Mouse (Mus musculus) G1E (cell line): ENCODE results near the gene Surf4. TPM values are rescaled to one million over a fixed set of nuclear protein-coding genes. Genes with fewer than 3 reads are reported as not detected.

Source experiments
- ATAC-seq: 2 replicates; pipeline ENCODE4 v1.8.0; 2016; ENCODE audit warnings: mild to moderate bottlenecking; ENCODE audit not compliant: insufficient number of reproducible peaks, poor library complexity, low FRiP score, severe bottlenecking; ENCODE audit errors: extremely low read depth
- DNase-seq: peaks from one replicate; pipeline ENCODE4 v3.0.0; 2012; ENCODE audit warnings: low spot score
- H3K27me3 ChIP-seq: 2 replicates; pipeline ENCODE4 v1.6.1; 2012; ENCODE audit warnings: mild to moderate bottlenecking, low read length, inconsistent platforms; ENCODE audit not compliant: insufficient read depth
- H3K36me3 ChIP-seq: replicated peaks from 2 replicates; pipeline ENCODE3; 2012; ENCODE audit warnings: mild to moderate bottlenecking, inconsistent platforms
- H3K4me1 ChIP-seq: 2 replicates; pipeline ENCODE4 v1.6.1; 2012; ENCODE audit warnings: low read depth, low read length, inconsistent platforms, mixed read lengths; ENCODE audit not compliant: insufficient read depth
- H3K4me3 ChIP-seq: 2 replicates; pipeline ENCODE4 v1.5.1; 2012; ENCODE audit warnings: low read depth, mild to moderate bottlenecking, inconsistent platforms, low read length, moderate library complexity, mixed read lengths
- H3K9me3 ChIP-seq: replicated peaks from 2 replicates; pipeline ENCODE4 v1.6.1; 2012; ENCODE audit warnings: inconsistent platforms
- CTCF ChIP-seq: IDR thresholded peaks from 2 replicates; pipeline ENCODE4 v1.5.1; 2012; ENCODE audit warnings: low read depth, low read length, inconsistent platforms, mixed read lengths
- GATA1 ChIP-seq: IDR thresholded peaks from 2 replicates; pipeline ENCODE4 v1.6.1; 2012; ENCODE audit warnings: borderline replicate concordance, low read length, inconsistent platforms, mixed read lengths
- GATA2 ChIP-seq: IDR thresholded peaks from 2 replicates; pipeline ENCODE4 v1.6.1; 2012; ENCODE audit warnings: low read depth, low read length, inconsistent platforms, borderline replicate concordance
- POLR2AphosphoS5 ChIP-seq: IDR thresholded peaks from 2 replicates; pipeline ENCODE4 v1.6.1; 2012; ENCODE audit warnings: low read depth, low read length, inconsistent platforms; ENCODE audit not compliant: insufficient replicate concordance
- TAL1 ChIP-seq: conservative IDR thresholded peaks from 2 replicates; pipeline ENCODE4 v1.6.1; 2012; ENCODE audit warnings: low read depth, low read length, inconsistent platforms, mixed read lengths
- polyA plus RNA-seq: library from polyadenylated mRNA; stranded (reverse); fragments of >175 nt; gene quantifications from 2 replicates; pipeline ENCODE4 v1.2.3, GENCODE M21; 2012
- total RNA-seq, 2 experiments: library from RNA; stranded (forward) in 1 of 2; stranded (reverse) in 1 of 2; fragments of 200-1000 nt in 1 of 2; fragments of >200 nt in 1 of 2; fragmentation: Nextera tagmentation in 1 of 2; gene quantifications; 2 replicates each; pipeline ENCODE4 v1.2.3; 2014 to 2017

Surf4 gene
- total and polyA plus RNA-seq, 3 experiments, result 72.9 to 88.0 (median 80.7) TPM

- TF ChIP-seq GATA1 (no peak), TAL1 (no peak), CTCF (no peak), POLR2AphosphoS5 (no peak), GATA2 (no peak)
- ATAC-seq (no peak), DNase-seq (no peak)
- Histone ChIP-seq H3K27me3 (peaks cover 6% of the 10 kb centered on the region; the same call in 1 of the 2 replicates), H3K36me3 (no peaks in the 10 kb centered on the region), H3K4me1 (no peaks in the 10 kb centered on the region), H3K4me3 (no peak overlapping the region), H3K9me3 (peaks cover 4% of the 10 kb centered on the region; the same call in 1 of the 2 replicates)
Measured at GRCm38 (mm10) chr2:26878571-26878970, 55.2 kb downstream of the Surf4 start.

- ATAC-seq, result no peak
- Histone ChIP-seq H3K36me3 (no peaks in the 10 kb centered on the region), H3K4me1 (no peaks in the 10 kb centered on the region), H3K4me3 (no peak overlapping the region), H3K27me3 (peaks cover 29% of the 10 kb centered on the region), H3K9me3 (no peaks in the 10 kb centered on the region)
- no peak for DNase-seq
- TF ChIP-seq TAL1 (no peak), GATA2 (no peak), GATA1 (no peak)
Measured at GRCm38 (mm10) chr2:26870666-26871065, 63.1 kb downstream of the Surf4 start.

Other genes starting within 250 kb of the Surf4 start
- gene Abo, start 68.9 kb downstream of the Surf4 start, total RNA-seq (2014; fragmentation: Nextera tagmentation), result not detected in 2 replicates
- 0.05 TPM in 1 of 2 replicates, not detected in the other for gene Abo, start 68.9 kb downstream of the Surf4 start, total RNA-seq (2017)
- gene Abo, start 68.9 kb downstream of the Surf4 start, polyA plus RNA-seq, result not detected in 2 replicates
- gene Surf6, start 31.0 kb downstream of the Surf4 start, total RNA-seq (2014; fragmentation: Nextera tagmentation), result 20.7 and 37.9 TPM in 2 replicates
- gene Surf6, start 31.0 kb downstream of the Surf4 start, total RNA-seq (2017), result 33.9 and 34.8 TPM in 2 replicates
- gene Surf6, start 31.0 kb downstream of the Surf4 start, polyA plus RNA-seq, result 48.0 and 52.5 TPM in 2 replicates
- 10.8 and 18.4 TPM in 2 replicates for gene Med22, start 23.3 kb downstream of the Surf4 start, total RNA-seq (2014; fragmentation: Nextera tagmentation)
- 24.6 and 26.0 TPM in 2 replicates for gene Med22, start 23.3 kb downstream of the Surf4 start, total RNA-seq (2017)
- 75.9 and 83.9 TPM in 2 replicates for gene Med22, start 23.3 kb downstream of the Surf4 start, polyA plus RNA-seq
- gene Rpl7a, start 23.2 kb downstream of the Surf4 start, total RNA-seq (2014; fragmentation: Nextera tagmentation), result 1,025 and 1,074 TPM in 2 replicates
- 2,095 and 2,519 TPM in 2 replicates for gene Rpl7a, start 23.2 kb downstream of the Surf4 start, total RNA-seq (2017)
- 4,098 and 5,305 TPM in 2 replicates for gene Rpl7a, start 23.2 kb downstream of the Surf4 start, polyA plus RNA-seq
- gene Surf2, start 17.6 kb downstream of the Surf4 start, total RNA-seq (2014; fragmentation: Nextera tagmentation), result 69.6 and 91.3 TPM in 2 replicates
- gene Surf2, start 17.6 kb downstream of the Surf4 start, total RNA-seq (2017), result 73.8 and 81.8 TPM in 2 replicates
- 5.7 and 11.1 TPM in 2 replicates for gene Surf2, start 17.6 kb downstream of the Surf4 start, polyA plus RNA-seq
- gene Surf1, start 17.4 kb downstream of the Surf4 start, total RNA-seq (2014; fragmentation: Nextera tagmentation), result 119 and 128 TPM in 2 replicates
- gene Surf1, start 17.4 kb downstream of the Surf4 start, total RNA-seq (2017), result 85.6 and 102 TPM in 2 replicates
- gene Surf1, start 17.4 kb downstream of the Surf4 start, polyA plus RNA-seq, result 25.5 and 38.1 TPM in 2 replicates
- not detected in 2 replicates for gene Stkld1, start 119 bp upstream of the Surf4 start, total RNA-seq (2014; fragmentation: Nextera tagmentation)
- gene Stkld1, start 119 bp upstream of the Surf4 start, total RNA-seq (2017), result 0.35 TPM in 1 of 2 replicates, not detected in the other
- gene Stkld1, start 119 bp upstream of the Surf4 start, polyA plus RNA-seq, result 0.02 TPM in 1 of 2 replicates, not detected in the other
- gene Rexo4, start 30.5 kb upstream of the Surf4 start, total RNA-seq (2014; fragmentation: Nextera tagmentation), result 61.0 and 69.6 TPM in 2 replicates
- gene Rexo4, start 30.5 kb upstream of the Surf4 start, total RNA-seq (2017), result 108 and 115 TPM in 2 replicates
- gene Rexo4, start 30.5 kb upstream of the Surf4 start, polyA plus RNA-seq, result 77.7 and 125 TPM in 2 replicates
- not detected in 2 replicates for gene Adamts13, start 39.5 kb upstream of the Surf4 start, total RNA-seq (2014; fragmentation: Nextera tagmentation)
- gene Adamts13, start 39.5 kb upstream of the Surf4 start, total RNA-seq (2017), result not detected in 2 replicates
- not detected in 2 replicates for gene Adamts13, start 39.5 kb upstream of the Surf4 start, polyA plus RNA-seq
- gene Cacfd1, start 76.0 kb upstream of the Surf4 start, total RNA-seq (2014; fragmentation: Nextera tagmentation), result 13.8 and 20.8 TPM in 2 replicates
- 9.5 and 15.8 TPM in 2 replicates for gene Cacfd1, start 76.0 kb upstream of the Surf4 start, total RNA-seq (2017)
- 7.4 and 8.9 TPM in 2 replicates for gene Cacfd1, start 76.0 kb upstream of the Surf4 start, polyA plus RNA-seq
- not detected in 2 replicates for gene Slc2a6, start 94.1 kb upstream of the Surf4 start, total RNA-seq (2014; fragmentation: Nextera tagmentation)
- gene Slc2a6, start 94.1 kb upstream of the Surf4 start, total RNA-seq (2017), result 0.16 and 0.17 TPM in 2 replicates
- not detected in 2 replicates for gene Slc2a6, start 94.1 kb upstream of the Surf4 start, polyA plus RNA-seq
- gene Mymk, start 138.3 kb upstream of the Surf4 start, total RNA-seq (2014; fragmentation: Nextera tagmentation), result not detected in 2 replicates
- 0.17 and 0.27 TPM in 2 replicates for gene Mymk, start 138.3 kb upstream of the Surf4 start, total RNA-seq (2017)
- gene Mymk, start 138.3 kb upstream of the Surf4 start, polyA plus RNA-seq, result not detected in 2 replicates
- gene Adamtsl2, start 145.5 kb upstream of the Surf4 start, total RNA-seq (2014; fragmentation: Nextera tagmentation), result not detected in 2 replicates
- 0.06 and 0.11 TPM in 2 replicates for gene Adamtsl2, start 145.5 kb upstream of the Surf4 start, total RNA-seq (2017)
- not detected in 2 replicates for gene Adamtsl2, start 145.5 kb upstream of the Surf4 start, polyA plus RNA-seq
- gene Fam163b, start 208.6 kb upstream of the Surf4 start, total RNA-seq (2014; fragmentation: Nextera tagmentation), result not detected in 2 replicates
- gene Fam163b, start 208.6 kb upstream of the Surf4 start, total RNA-seq (2017), result 0.16 TPM in 1 of 2 replicates, not detected in the other
- gene Fam163b, start 208.6 kb upstream of the Surf4 start, polyA plus RNA-seq, result not detected in 2 replicates
- not detected in 2 replicates for gene Dbh, start 231.3 kb upstream of the Surf4 start, total RNA-seq (2014; fragmentation: Nextera tagmentation)
- 0.05 TPM in 1 of 2 replicates, not detected in the other for gene Dbh, start 231.3 kb upstream of the Surf4 start, total RNA-seq (2017)
- gene Dbh, start 231.3 kb upstream of the Surf4 start, polyA plus RNA-seq, result not detected in 2 replicates